Mouse (Mus musculus) layer of hippocampus, adult 9-11 months (tissue): Measurements from ENCODE around the gene Kdm2b.

Experiments
- DNase-seq: peaks from one replicate; pipeline ENCODE4 v3.0.0; 2022

Gene Kdm2b

DNA sequence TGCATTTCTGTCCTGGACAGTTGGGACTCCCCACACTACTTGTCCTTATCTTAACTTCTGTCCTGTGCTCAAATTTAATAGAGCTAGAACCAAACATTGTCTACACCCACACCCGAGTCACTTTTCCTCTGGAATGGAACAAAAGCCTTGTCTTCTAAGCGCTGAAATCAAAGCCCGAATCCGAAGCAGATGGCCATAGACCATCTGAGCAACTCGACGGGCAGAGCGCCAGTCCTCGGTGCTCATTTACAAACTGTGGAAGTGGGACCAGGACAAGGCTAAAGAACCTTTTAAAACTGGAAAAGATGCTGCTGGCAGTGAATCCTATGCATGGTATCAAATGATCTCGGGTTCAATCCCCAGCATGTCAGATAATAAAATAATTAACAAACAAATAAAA lies 17.5 kb downstream of the Kdm2b start:
- DNase-seq = peak; percentile 74

DNA sequence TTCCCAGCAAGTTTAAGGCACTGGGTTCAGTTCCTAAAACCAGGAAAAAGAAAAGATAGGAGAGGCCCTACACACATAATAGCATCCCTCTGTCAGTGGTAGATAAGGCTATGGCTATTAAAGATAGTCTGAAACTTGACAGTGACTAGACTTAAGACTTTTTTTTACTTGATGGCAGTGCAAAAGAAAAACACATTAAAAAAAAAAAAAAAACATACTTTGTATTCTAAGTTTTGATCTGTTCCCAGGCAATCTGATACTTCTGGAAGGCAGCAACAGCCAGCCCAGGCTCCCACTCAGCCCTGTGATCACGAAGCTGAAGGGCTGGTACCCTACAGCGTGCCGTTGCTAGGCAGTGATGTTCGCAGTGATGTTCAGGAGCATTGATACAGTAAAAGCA lies 18.2 kb downstream of the Kdm2b start:
- peak; percentile 37 for DNase-seq

- DNase-seq = no peak
These were observed 19.6 kb downstream of the Kdm2b start for GRCm38 (mm10) chr5:122970056-122970455.

- DNase-seq = peak; percentile 79
These were observed 21.3 kb downstream of the Kdm2b start for GRCm38 (mm10) chr5:122968322-122968721.

- peak; percentile 72 for DNase-seq
These were observed 24.2 kb downstream of the Kdm2b start for GRCm38 (mm10) chr5:122965427-122965826.

DNA sequence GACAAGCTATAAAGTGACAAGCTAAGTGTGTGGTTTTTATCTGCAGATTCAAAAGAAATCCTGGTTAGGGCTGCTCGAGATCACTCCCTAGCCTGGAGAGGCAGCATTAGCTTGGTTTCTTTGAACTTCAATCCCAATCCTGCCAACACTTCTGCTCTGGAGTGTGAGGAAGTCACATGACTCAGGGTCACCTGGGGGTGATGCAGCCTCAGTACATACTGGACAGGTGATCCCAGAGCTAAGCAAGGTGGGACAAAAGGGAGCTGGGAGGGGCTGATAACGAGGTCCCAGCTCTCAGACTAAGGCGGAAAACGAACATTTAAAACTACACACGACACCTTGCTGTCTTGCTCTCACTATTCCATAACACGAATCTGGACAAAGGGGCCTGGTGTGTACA lies 24.8 kb downstream of the Kdm2b start:
- no peak for DNase-seq

GRCm38 (mm10) chr5:122961905-122962304 lies 27.7 kb downstream of the Kdm2b start:
- no peak for DNase-seq

- DNase-seq = no peak
These were observed 30.2 kb downstream of the Kdm2b start for GRCm38 (mm10) chr5:122959391-122959790.

GRCm38 (mm10) chr5:122956059-122956458 lies 33.6 kb downstream of the Kdm2b start:
- no peak for DNase-seq

DNA sequence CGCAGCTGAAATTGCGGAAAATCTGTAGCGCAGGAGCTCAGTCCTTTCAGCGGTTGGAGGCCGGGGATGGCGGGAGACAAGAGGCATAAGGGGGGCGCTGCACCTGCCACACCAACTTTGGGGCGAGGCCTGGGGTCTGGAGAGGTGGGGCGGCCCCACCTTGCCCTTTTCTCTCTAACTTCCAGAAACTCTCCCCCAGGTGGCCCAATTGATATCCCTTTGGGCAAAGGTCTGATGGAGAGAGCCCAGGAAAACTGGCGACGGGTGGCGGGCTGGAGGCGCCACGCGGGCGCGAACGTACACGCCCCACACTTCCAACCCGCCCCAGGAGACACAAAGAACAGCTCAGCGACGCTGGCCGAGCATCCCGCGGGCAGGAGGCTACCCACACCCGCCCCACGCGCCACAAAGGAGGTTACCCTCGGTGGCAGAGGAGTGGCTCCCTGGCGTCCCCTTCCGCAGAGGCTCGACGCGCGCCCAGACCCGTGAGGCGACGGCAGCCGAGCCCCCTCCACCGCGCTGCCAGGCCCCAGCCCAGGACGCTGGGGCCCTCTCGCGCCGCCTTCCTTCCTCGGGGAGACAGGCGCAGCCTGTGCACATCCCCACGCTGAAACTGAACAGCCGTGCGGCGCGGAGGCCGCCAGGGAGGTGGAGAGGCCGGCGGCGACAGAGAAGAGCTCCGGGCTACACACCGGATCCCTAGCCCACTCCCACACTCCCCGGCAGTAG lies 37.5 kb downstream of the Kdm2b start:
- DNase-seq = peak; percentile 33

GRCm38 (mm10) chr5:122951056-122951912 lies 38.3 kb downstream of the Kdm2b start:
- DNase-seq = peak; percentile 60

GRCm38 (mm10) chr5:122950329-122950953 lies 39.2 kb downstream of the Kdm2b start:
- DNase-seq = peak; percentile 75

- no peak for DNase-seq
These were observed 40.5 kb downstream of the Kdm2b start for GRCm38 (mm10) chr5:122949101-122949500.

DNA sequence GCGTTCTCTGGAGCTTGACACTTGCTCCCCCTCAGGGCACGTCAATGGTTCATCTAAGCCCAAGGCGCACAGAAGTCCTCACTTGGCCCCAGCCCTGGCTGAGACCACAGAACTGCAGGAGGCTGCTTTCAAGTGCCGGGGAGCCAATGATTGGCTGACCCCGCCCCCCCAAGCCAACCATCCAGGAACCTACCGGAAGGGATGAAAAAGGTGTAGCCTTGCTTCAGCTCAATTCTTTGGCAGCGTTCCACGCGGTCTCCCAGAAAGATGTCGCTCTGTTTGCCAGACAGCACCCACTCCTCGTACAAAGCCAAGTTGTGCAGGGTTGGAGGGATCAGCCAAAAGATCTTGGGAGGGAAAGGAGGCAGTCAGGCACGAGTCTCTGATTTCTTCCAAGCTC lies 42.1 kb downstream of the Kdm2b start:
- no peak for DNase-seq

DNA sequence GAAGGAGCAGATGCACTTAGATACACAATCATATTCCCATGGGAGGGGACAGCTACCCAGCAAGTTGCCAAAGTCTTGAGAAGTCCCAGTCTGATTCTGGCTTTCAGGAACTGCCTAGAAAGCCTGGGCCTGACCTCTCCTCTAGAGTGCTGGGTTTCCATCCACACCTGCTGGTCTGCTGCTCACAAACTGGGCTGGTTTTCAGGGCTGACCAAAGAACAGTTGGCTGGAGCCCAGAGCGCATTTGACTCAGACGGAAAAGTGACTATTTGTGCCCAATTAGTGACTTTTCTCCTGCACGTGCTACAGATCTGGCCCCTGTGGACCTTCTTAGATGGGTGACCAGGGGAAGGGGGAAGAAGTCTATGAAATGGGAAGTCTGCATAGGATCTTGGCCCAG lies 50.9 kb downstream of the Kdm2b start:
- DNase-seq = no peak

GRCm38 (mm10) chr5:122937958-122938540 lies 51.6 kb downstream of the Kdm2b start:
- DNase-seq = no peak

GRCm38 (mm10) chr5:122937031-122937430 lies 52.6 kb downstream of the Kdm2b start:
- no peak for DNase-seq

DNA sequence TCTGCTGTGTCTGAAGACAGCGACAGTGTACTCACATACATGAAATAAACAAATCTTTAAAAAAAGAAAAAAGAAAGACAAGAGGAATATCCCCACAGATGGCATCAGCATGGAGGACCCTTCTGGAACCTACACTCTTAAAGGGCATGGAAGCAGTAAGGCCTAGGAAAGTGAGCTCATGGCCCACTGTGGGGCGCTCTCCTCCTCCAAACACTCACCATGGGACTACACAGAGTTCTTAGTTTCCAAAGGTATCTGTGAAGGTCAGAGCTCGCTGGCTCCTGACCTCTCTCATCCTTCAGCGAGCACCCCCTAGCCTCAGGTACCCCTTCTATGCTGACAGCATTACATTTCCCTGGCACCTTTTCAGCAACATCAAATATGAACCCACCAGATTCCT lies 53.8 kb downstream of the Kdm2b start:
- DNase-seq = no peak

- no peak for DNase-seq
These were observed 58.6 kb downstream of the Kdm2b start for GRCm38 (mm10) chr5:122930991-122931390.

DNA sequence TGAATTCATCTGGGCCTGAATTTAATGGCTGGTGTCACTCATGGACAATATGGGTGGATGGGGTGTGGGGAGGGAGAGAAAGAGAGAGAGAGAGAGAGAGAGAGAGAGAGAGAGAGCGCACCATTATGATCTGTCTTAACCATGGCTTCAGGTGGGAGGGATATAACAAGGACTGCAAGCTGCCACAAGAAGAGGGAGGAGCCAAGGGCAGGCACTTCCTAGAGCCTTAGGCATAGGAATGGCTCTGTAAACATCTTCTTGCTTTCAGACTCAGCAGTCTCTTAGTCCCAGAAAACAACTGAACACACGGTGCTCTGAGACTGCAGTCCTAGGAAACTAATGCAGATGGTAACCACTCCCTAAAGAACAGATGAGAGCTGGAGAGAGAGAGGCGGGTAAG lies 61.3 kb downstream of the Kdm2b start:
- DNase-seq = no peak

DNA sequence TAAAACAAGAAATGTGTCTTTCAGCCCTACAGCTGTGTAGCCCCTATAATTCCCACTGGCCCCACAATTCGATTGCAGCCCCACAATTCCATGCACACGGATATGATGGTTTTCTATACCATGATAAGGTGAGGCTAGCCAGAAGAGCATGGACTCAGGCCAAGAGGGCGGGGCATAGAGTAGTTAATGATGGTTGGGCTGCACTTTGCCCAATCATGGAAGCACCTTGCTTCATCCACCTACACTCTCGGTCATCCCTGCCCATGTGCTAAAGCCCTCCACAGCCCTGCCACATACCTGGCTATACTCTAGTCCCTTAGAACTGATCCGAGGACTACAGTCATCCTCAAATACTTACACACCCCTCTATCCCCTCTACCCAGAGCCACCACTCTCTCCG lies 61.9 kb downstream of the Kdm2b start:
- no peak for DNase-seq

GRCm38 (mm10) chr5:122927092-122927491 lies 62.5 kb downstream of the Kdm2b start:
- no peak for DNase-seq

DNA sequence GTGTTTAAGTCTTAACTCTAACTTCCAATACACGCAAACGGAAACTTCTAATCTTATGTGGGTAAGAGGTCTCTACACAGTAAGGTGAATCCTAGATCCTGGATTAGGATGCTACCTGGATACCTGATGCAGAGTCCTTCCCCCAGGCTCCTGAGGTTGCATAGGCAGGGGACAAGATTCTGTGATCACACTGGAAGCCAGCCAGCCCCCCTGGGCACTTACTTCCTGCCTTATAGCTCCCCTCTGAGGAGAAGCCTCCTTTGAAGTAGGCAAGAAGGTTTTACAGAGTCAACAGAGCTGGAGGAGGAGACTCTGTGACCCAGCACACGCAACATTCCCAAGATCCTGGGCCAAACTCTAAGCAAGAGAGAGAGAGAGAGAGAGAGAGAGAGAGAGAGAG lies 63.3 kb downstream of the Kdm2b start:
- no peak for DNase-seq
